ENCODE assay signal across 8 mouse cellular contexts in genomic region chr7:101653681-101654209, GRCm38 (mm10). TPM values are rescaled to one million over a fixed set of nuclear protein-coding genes. Genes with fewer than 3 reads are reported as not detected.
DNase-seq lines count a peak whose midpoint lies in the region; ATAC-seq and TF ChIP-seq lines count a peak whose summit lies in the region.

No protein-coding gene starts in this region.

- no peak overlapping the region for H3K27ac ChIP-seq in kidney, adult 2 months (ENCODE audit: insufficient read depth, low read depth, low read length)
- no peak overlapping the region for H3K27ac ChIP-seq in embryonic facial prominence, embryonic 15.5 days (replicated peaks)
- no peak overlapping the region for H3K27ac ChIP-seq in kidney, embryonic 16.5 days (ENCODE audit: low read length)

- 33% methylated on average over 10 of the region's 10 CpGs for WGBS in kidney, adult 2 months
- 26% methylated on average over 10 of the region's 10 CpGs for WGBS in embryonic facial prominence, embryonic 15.5 days
- WGBS in kidney, embryonic 16.5 days, result 52% methylated on average over 10 of the region's 10 CpGs

- H3K4me3 ChIP-seq in kidney, adult 2 months (ENCODE audit: insufficient read depth, low read depth, low read length), result 0 out of 2 replicates have a peak overlapping the region, but pooled peaks have one; percentile 7
- peak overlapping the region; percentile 26 for H3K4me3 ChIP-seq in embryonic facial prominence, embryonic 15.5 days (replicated peaks)
- no peak overlapping the region for H3K4me3 ChIP-seq in kidney, embryonic 16.5 days (ENCODE audit: low read length)

- H3K27me3 ChIP-seq in kidney, adult 2 months (replicated peaks; ENCODE audit: control insufficient read depth, insufficient read depth, low read length), result no peaks in the 10 kb centered on the region
- H3K27me3 ChIP-seq in embryonic facial prominence, embryonic 15.5 days, result no peaks in the 10 kb centered on the region
- no peaks in the 10 kb centered on the region for H3K27me3 ChIP-seq in kidney, embryonic 16.5 days (ENCODE audit: insufficient read depth, low read length)

- TF ChIP-seq CTCF in kidney, adult 2 months (conservative IDR thresholded peaks at IDR 0.05; ENCODE audit: insufficient read depth, insufficient read length, low read depth, low read length), result peak; percentile 19; the same call in 1 of the 2 replicates

- H3K4me2 ChIP-seq in embryonic facial prominence, embryonic 15.5 days (replicated peaks), result peak overlapping the region; percentile 36
- H3K4me2 ChIP-seq in kidney, embryonic 16.5 days (replicated peaks; ENCODE audit: low read depth, low read length), result 0 out of 2 replicates have a peak overlapping the region, but pooled peaks have one; percentile 21

- TF ChIP-seq POLR2A in kidney, adult 2 months (IDR thresholded peaks at IDR 0.05; ENCODE audit: low read depth, low read length), result no peak

- H3K9ac ChIP-seq in embryonic facial prominence, embryonic 15.5 days, result no peak overlapping the region
- no peak overlapping the region for H3K9ac ChIP-seq in kidney, embryonic 16.5 days (replicated peaks; ENCODE audit: low read length)

- DNase-seq in kidney, adult 2 months, result peak; percentile 43
- no peak for DNase-seq in kidney, adult 11 months
- DNase-seq in adrenal gland, postnatal 14 days, result peak; percentile 39
- peak; percentile 37 for DNase-seq in lung, postnatal 25 days (ENCODE audit: low spot score)
- DNase-seq in right cerebral cortex, postnatal 36 days (ENCODE audit: low spot score in 2 of 2), result peak; percentile 40 to 50
- no peak for DNase-seq in urinary bladder, postnatal 10 days (ENCODE audit: low spot score)

- H3K4me1 ChIP-seq in kidney, adult 2 months (ENCODE audit: control insufficient read depth, insufficient read depth, low read length), result no peaks in the 10 kb centered on the region
- H3K4me1 ChIP-seq in embryonic facial prominence, embryonic 15.5 days, result no peaks in the 10 kb centered on the region
- no peaks in the 10 kb centered on the region for H3K4me1 ChIP-seq in kidney, embryonic 16.5 days (ENCODE audit: insufficient read depth, low read length)

- ATAC-seq in embryonic facial prominence, embryonic 15.5 days (ENCODE audit: insufficient number of reproducible peaks, low FRiP score, low TSS enrichment, low read depth), result no peak
- ATAC-seq in kidney, embryonic 16.5 days (ENCODE audit: low FRiP score, low TSS enrichment), result no peak

- H3K9me3 ChIP-seq in embryonic facial prominence, embryonic 15.5 days (replicated peaks), result no peaks in the 10 kb centered on the region
- H3K9me3 ChIP-seq in kidney, embryonic 16.5 days (ENCODE audit: low read length), result no peaks in the 10 kb centered on the region

- no peaks in the 10 kb centered on the region for H3K36me3 ChIP-seq in kidney, adult 2 months (ENCODE audit: control insufficient read depth, insufficient read depth, low read length)
- H3K36me3 ChIP-seq in embryonic facial prominence, embryonic 15.5 days, result no peaks in the 10 kb centered on the region
- no peaks in the 10 kb centered on the region for H3K36me3 ChIP-seq in kidney, embryonic 16.5 days (ENCODE audit: insufficient read depth, low read length)

RNA-seq across cellular contexts. Expression of gene Clpb, which starts 9.7 kb away (rescaled TPM):
- polyA plus RNA-seq in kidney, adult 2 months (2012; rRNA removed), result 64.8 and 84.9 TPM in 2 replicates
- 97.0 and 101 TPM in 2 replicates for total RNA-seq in adrenal gland, postnatal 14 days (2021)
- 45.1 and 50.1 TPM in 2 replicates for polyA plus RNA-seq in embryonic facial prominence, embryonic 15.5 days (2015; fragmentation: Nextera tagmentation; extraction: Ambion mirVana)
- polyA plus RNA-seq in kidney, embryonic 16.5 days (2015; fragmentation: Nextera tagmentation; extraction: Ambion mirVana), result 67.2 and 69.0 TPM in 2 replicates

Comparison
In these comparisons a context has a peak if more than half of its experiments do, and no peak if none do; other contexts are left out.
1. DNase-seq: peak in kidney, adult 2 months (single experiment), adrenal gland, postnatal 14 days (single experiment), lung, postnatal 25 days (single experiment) and right cerebral cortex, postnatal 36 days (2 of 2); none in kidney, adult 11 months (single experiment) and urinary bladder, postnatal 10 days (single experiment).